Mouse (Mus musculus) midbrain, embryonic 12.5 days (tissue): ENCODE measurements around the gene Capn5. TPM values are rescaled to one million over a fixed set of nuclear protein-coding genes. Genes with fewer than 3 reads are reported as not detected.

ENCODE experiments used
- ATAC-seq: fragments of 200-750 bp; cut with Nextera tagmentation; 2 replicates; pipeline ENCODE4 v1.8.0; 2017; ENCODE audit warnings: low read depth, moderate TSS enrichment, moderate library complexity; ENCODE audit not compliant: low FRiP score
- H3K27ac ChIP-seq: fragments of 300-500 bp; sonication (generic); replicated peaks from 2 replicates; pipeline ENCODE4 v1.5.1; 2016; ENCODE audit warnings: mild to moderate bottlenecking
- H3K27me3 ChIP-seq: fragments of 300-500 bp; sonication (generic); 2 replicates; pipeline ENCODE4 v1.6.1; 2016; ENCODE audit warnings: mild to moderate bottlenecking
- H3K36me3 ChIP-seq: fragments of 300-500 bp; sonication (generic); 2 replicates; pipeline ENCODE4 v1.6.1; 2016
- H3K4me1 ChIP-seq: fragments of 300-500 bp; sonication (generic); 2 replicates; pipeline ENCODE4 v1.6.1; 2016
- H3K4me2 ChIP-seq: fragments of 300-500 bp; sonication (generic); replicated peaks from 2 replicates; pipeline ENCODE4 v1.6.1; 2016; ENCODE audit warnings: mild to moderate bottlenecking, moderate library complexity
- H3K4me3 ChIP-seq: fragments of 300-500 bp; sonication (generic); 2 replicates; pipeline ENCODE4 v1.5.1; 2016; ENCODE audit warnings: mild to moderate bottlenecking
- H3K9ac ChIP-seq: fragments of 300-500 bp; sonication (generic); replicated peaks from 2 replicates; pipeline ENCODE4 v1.6.1; 2016; ENCODE audit warnings: mild to moderate bottlenecking, moderate library complexity
- H3K9me3 ChIP-seq: fragments of 300-500 bp; sonication (generic); 2 replicates; pipeline ENCODE4 v1.6.1; 2016; ENCODE audit warnings: mild to moderate bottlenecking
- WGBS: fragments of 180-500 bp; shearing (Covaris S2); methylation state at CpG from one replicate; pipeline ENCODE4 v1.1.7; 2016; 5-methylcytosine and 5-hydroxymethylcytosine counted together
- polyA plus RNA-seq: library from polyadenylated mRNA; unstranded; fragments of >200 nt; fragmentation: Nextera tagmentation; extraction: Ambion mirVana; gene quantifications from 2 replicates; pipeline ENCODE4 v1.2.1, GENCODE M21; 2016

The Capn5 gene
- polyA plus RNA-seq, 1 experiment from 2014 or later = 7.2 TPM

- WGBS = 73% methylated on average over 4 of the region's 4 CpGs
- H3K9ac ChIP-seq = no peak overlapping the region
- no peak overlapping the region for H3K4me2 ChIP-seq
- H3K36me3 ChIP-seq = no peaks in the 10 kb centered on the region
- H3K27me3 ChIP-seq = peaks cover 36% of the 10 kb centered on the region
- no peaks in the 10 kb centered on the region for H3K9me3 ChIP-seq
- H3K4me1 ChIP-seq = peaks cover 14% of the 10 kb centered on the region
- H3K27ac ChIP-seq = no peak overlapping the region
- no peak overlapping the region for H3K4me3 ChIP-seq
- ATAC-seq = no peak
Observed at GRCm38 (mm10) chr7:98174883-98175755, 3.0 kb downstream of the Capn5 start.

GRCm38 (mm10) chr7:98173408-98173807 is 4.7 kb downstream of the Capn5 start:
- H3K27ac ChIP-seq = no peak overlapping the region
- WGBS = 67% methylated on average over 4 of the region's 4 CpGs
- H3K9me3 ChIP-seq = no peaks in the 10 kb centered on the region
- no peak overlapping the region for H3K4me2 ChIP-seq
- ATAC-seq = no peak
- H3K4me3 ChIP-seq = no peak overlapping the region
- no peak overlapping the region for H3K9ac ChIP-seq
- H3K27me3 ChIP-seq = peaks cover 20% of the 10 kb centered on the region
- H3K36me3 ChIP-seq = no peaks in the 10 kb centered on the region
- peaks cover 14% of the 10 kb centered on the region for H3K4me1 ChIP-seq

GRCm38 (mm10) chr7:98172661-98173060 is 5.4 kb downstream of the Capn5 start:
- WGBS = 79% methylated on average over 8 of the region's 8 CpGs
- peaks cover 14% of the 10 kb centered on the region for H3K4me1 ChIP-seq
- H3K9ac ChIP-seq = no peak overlapping the region
- H3K4me3 ChIP-seq = no peak overlapping the region
- H3K27me3 ChIP-seq = peaks cover 20% of the 10 kb centered on the region
- no peak overlapping the region for H3K4me2 ChIP-seq
- H3K27ac ChIP-seq = no peak overlapping the region
- no peaks in the 10 kb centered on the region for H3K36me3 ChIP-seq
- H3K9me3 ChIP-seq = no peaks in the 10 kb centered on the region
- no peak for ATAC-seq

- no peak for ATAC-seq
- no peak overlapping the region for H3K4me3 ChIP-seq
- no peak overlapping the region for H3K4me2 ChIP-seq
- 51% methylated on average over 6 of the region's 6 CpGs for WGBS
- H3K4me1 ChIP-seq = peaks cover 9% of the 10 kb centered on the region
- peaks cover 10% of the 10 kb centered on the region for H3K27me3 ChIP-seq
- H3K27ac ChIP-seq = no peak overlapping the region
- no peak overlapping the region for H3K9ac ChIP-seq
- no peaks in the 10 kb centered on the region for H3K9me3 ChIP-seq
- H3K36me3 ChIP-seq = no peaks in the 10 kb centered on the region
Observed at GRCm38 (mm10) chr7:98171141-98172073, 6.7 kb downstream of the Capn5 start.

GRCm38 (mm10) chr7:98164999-98165528 is 13.0 kb downstream of the Capn5 start:
- H3K4me3 ChIP-seq = no peak overlapping the region
- H3K4me2 ChIP-seq = no peak overlapping the region
- H3K36me3 ChIP-seq = no peaks in the 10 kb centered on the region
- 0 out of 2 replicates have a peak overlapping the region, but pooled peaks have one; percentile 27 for H3K27ac ChIP-seq
- H3K9ac ChIP-seq = no peak overlapping the region
- WGBS = 67% methylated on average over 10 of the region's 10 CpGs
- no peaks in the 10 kb centered on the region for H3K9me3 ChIP-seq
- 0 out of 2 replicates have a peak, but pooled peaks have one; percentile 44 for ATAC-seq
- H3K4me1 ChIP-seq = peaks cover 12% of the 10 kb centered on the region; the same call in 1 of the 2 replicates
- H3K27me3 ChIP-seq = no peaks in the 10 kb centered on the region

DNA sequence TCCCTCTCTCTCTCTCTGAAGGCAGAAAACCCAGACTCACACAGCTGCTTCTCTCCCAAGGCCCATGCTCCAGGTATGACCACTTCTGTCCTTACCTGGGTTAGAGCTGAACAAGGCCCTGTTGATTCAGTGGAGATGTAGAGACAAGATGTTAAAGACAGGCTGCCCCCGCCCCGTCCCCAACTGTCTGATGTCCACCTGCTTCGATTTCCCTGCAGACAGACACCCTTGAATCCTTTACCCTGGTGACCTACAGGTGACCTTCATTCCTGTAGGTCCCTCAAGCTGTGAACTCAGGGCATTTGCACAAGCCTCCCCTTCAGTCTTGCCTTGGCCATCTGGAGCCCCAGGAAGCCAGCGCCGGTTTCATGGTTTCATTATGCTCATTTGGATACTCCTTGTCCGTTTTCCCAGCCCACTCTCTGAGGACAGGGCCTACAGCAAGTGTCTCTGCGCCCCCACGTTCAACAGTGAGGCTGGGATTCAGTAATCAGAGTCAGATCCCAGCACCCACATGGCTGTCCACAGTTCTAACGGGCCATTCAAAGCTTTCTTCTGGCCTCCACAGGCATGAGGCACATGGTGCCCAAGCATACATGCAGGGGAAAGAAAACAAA is 13.6 kb downstream of the Capn5 start:
- Histone ChIP-seq H3K4me1 (peaks cover 12% of the 10 kb centered on the region; the same call in 1 of the 2 replicates), H3K4me3 (no peak overlapping the region), H3K4me2 (no peak overlapping the region), H3K9ac (no peak overlapping the region), H3K27ac (no peak overlapping the region), H3K36me3 (no peaks in the 10 kb centered on the region), H3K27me3 (no peaks in the 10 kb centered on the region), H3K9me3 (no peaks in the 10 kb centered on the region)
- WGBS = 85% methylated on average over 9 of the region's 9 CpGs
- ATAC-seq = no peak

- no peaks in the 10 kb centered on the region for H3K36me3 ChIP-seq
- H3K9me3 ChIP-seq = no peaks in the 10 kb centered on the region
- no peak for ATAC-seq
- H3K27me3 ChIP-seq = no peaks in the 10 kb centered on the region
- H3K4me3 ChIP-seq = no peak overlapping the region
- no peak overlapping the region for H3K27ac ChIP-seq
- H3K9ac ChIP-seq = no peak overlapping the region
- H3K4me2 ChIP-seq = no peak overlapping the region
- peaks cover 12% of the 10 kb centered on the region; the same call in 1 of the 2 replicates for H3K4me1 ChIP-seq
- 51% methylated on average over 3 of the region's 3 CpGs for WGBS
Observed at GRCm38 (mm10) chr7:98163700-98164099, 14.4 kb downstream of the Capn5 start.

GRCm38 (mm10) chr7:98162239-98162638 is 15.8 kb downstream of the Capn5 start:
- H3K27me3 ChIP-seq = no peaks in the 10 kb centered on the region
- H3K4me2 ChIP-seq = no peak overlapping the region
- no peak overlapping the region for H3K9ac ChIP-seq
- no peak for ATAC-seq
- no peaks in the 10 kb centered on the region for H3K9me3 ChIP-seq
- H3K4me1 ChIP-seq = peaks cover 12% of the 10 kb centered on the region; the same call in 1 of the 2 replicates
- no peak overlapping the region for H3K27ac ChIP-seq
- H3K4me3 ChIP-seq = no peak overlapping the region
- no peaks in the 10 kb centered on the region for H3K36me3 ChIP-seq
- 76% methylated on average over 6 of the region's 6 CpGs for WGBS

DNA sequence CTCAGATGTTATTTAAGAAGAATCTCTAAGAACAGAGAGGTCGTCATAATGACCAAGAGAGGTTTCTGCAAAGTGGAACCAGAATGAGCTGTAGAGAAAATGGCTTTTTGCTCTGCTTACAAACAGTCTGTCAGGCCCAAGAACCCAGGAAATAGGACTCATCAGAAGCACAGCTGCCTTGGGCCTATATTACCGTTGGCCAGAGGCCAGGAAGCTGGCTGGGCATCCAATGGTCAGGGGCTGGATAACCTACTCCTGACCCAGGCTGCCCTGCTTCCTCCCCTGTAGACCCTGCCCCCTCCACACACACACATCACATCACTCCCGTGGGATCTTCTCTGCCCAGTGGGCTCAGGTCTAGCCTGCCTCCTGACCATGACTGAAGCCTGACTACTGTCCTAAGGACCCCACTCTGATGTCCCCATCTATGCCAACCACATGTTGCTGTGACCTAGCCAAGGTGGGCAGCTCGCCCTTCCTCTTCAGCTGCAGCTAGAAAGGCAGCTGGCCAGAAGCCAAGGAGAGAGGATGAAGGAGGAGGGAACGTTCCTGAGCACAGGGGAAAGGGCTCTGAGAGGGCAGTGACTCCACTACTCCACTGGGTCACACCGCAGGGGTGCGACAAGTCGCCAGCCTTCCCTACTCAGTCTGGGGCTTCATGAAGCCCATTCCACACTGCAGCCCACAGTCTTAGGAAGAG is 17.9 kb downstream of the Capn5 start:
- Histone ChIP-seq H3K4me2 (no peak overlapping the region), H3K9me3 (no peaks in the 10 kb centered on the region), H3K4me1 (peaks cover 15% of the 10 kb centered on the region; the same call in 1 of the 2 replicates), H3K9ac (no peak overlapping the region), H3K27ac (no peak overlapping the region), H3K27me3 (no peaks in the 10 kb centered on the region), H3K36me3 (no peaks in the 10 kb centered on the region), H3K4me3 (no peak overlapping the region)
- 68% methylated on average over 8 of the region's 8 CpGs for WGBS
- no peak for ATAC-seq

DNA sequence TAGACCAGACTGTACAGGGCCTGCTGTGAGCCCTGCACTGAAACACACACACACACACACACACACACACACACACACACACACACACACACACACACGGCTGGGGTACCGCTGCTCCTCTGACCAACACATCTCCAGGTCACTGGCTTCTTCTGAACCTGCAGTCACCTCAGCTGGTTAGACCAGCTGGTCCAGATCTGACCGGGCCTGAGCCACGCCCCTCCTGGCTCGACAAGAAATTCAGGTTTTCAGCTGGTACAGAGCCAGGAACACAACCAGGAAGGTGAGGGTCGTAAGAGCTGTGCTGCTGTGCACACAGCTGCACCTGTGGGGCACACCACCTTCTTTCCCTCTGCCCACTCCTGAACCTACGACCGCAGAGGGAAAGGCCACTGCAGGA is 19.6 kb downstream of the Capn5 start:
- no peak overlapping the region for H3K4me3 ChIP-seq
- no peaks in the 10 kb centered on the region for H3K36me3 ChIP-seq
- no peak for ATAC-seq
- WGBS = 68% methylated on average over 8 of the region's 8 CpGs
- no peak overlapping the region for H3K4me2 ChIP-seq
- H3K27ac ChIP-seq = no peak overlapping the region; the same call in 1 of the 2 replicates
- no peak overlapping the region for H3K9ac ChIP-seq
- H3K9me3 ChIP-seq = no peaks in the 10 kb centered on the region
- H3K4me1 ChIP-seq = peaks cover 9% of the 10 kb centered on the region; the same call in 1 of the 2 replicates
- H3K27me3 ChIP-seq = no peaks in the 10 kb centered on the region
